Mouse (Mus musculus) hindbrain, postnatal 0 days (tissue): ENCODE data around the gene Pak4. TPM values are rescaled to one million over a fixed set of nuclear protein-coding genes. Genes with fewer than 3 reads are reported as not detected.
A peak's percentile ranks its signal among the peaks of the same experiment; 100 is the strongest.
"Not testable (repeated sequence)": the region's sequence is repeated elsewhere in the genome, so short reads cannot be mapped to it uniquely, and the experiment has no call there.

Source experiments
- ATAC-seq: fragments of 200-750 bp; cut with Nextera tagmentation; 2 replicates; pipeline ENCODE4 v1.8.0; 2017; ENCODE audit warnings: mild to moderate bottlenecking, moderate TSS enrichment, moderate library complexity
- DNase-seq: peaks from one replicate; pipeline ENCODE4 v3.0.0-alpha.2; 2015; ENCODE audit warnings: low spot score
- H3K27ac ChIP-seq: fragments of 300-500 bp; sonication (generic); 2 replicates; pipeline ENCODE4 v1.5.1; 2014; ENCODE audit warnings: mild to moderate bottlenecking
- H3K27me3 ChIP-seq: fragments of 300-500 bp; sonication (generic); 2 replicates; pipeline ENCODE4 v1.6.1; 2014; ENCODE audit warnings: low read length, mixed read lengths; ENCODE audit not compliant: insufficient read depth
- H3K36me3 ChIP-seq: fragments of 300-500 bp; sonication (generic); 2 replicates; pipeline ENCODE4 v1.6.1; 2014; ENCODE audit warnings: low read length, mixed read lengths; ENCODE audit not compliant: insufficient read depth
- H3K4me1 ChIP-seq: fragments of 300-500 bp; sonication (generic); 2 replicates; pipeline ENCODE4 v1.6.1; 2014; ENCODE audit warnings: antibody characterized with exemption, low read length, mixed read lengths; ENCODE audit not compliant: insufficient read depth
- H3K4me2 ChIP-seq: fragments of 300-500 bp; sonication (generic); 2 replicates; pipeline ENCODE4 v1.6.1; 2014; ENCODE audit warnings: low read depth, mild to moderate bottlenecking, low read length, moderate library complexity, mixed read lengths
- H3K4me3 ChIP-seq: fragments of 300-500 bp; sonication (generic); 2 replicates; pipeline ENCODE4 v1.5.1; 2014; ENCODE audit warnings: low read length
- H3K9ac ChIP-seq: fragments of 300-500 bp; sonication (generic); replicated peaks from 2 replicates; pipeline ENCODE4 v1.6.1; 2014; ENCODE audit warnings: mild to moderate bottlenecking, low read length, moderate library complexity, mixed read lengths
- H3K9me3 ChIP-seq: fragments of 300-500 bp; sonication (generic); 2 replicates; pipeline ENCODE4 v1.6.1; 2016; ENCODE audit warnings: low read length, mixed read lengths
- CTCF ChIP-seq: IDR thresholded peaks from 2 replicates; pipeline ENCODE4 v1.5.1; 2016; ENCODE audit warnings: antibody characterized with exemption, control low read depth, low read depth
- WGBS: fragments of 180-500 bp; shearing (Covaris S2); extraction: QIAGEN DNeasy Blood & Tissue Kit; methylation state at CpG from one replicate; pipeline ENCODE4 v1.1.7; 2014; 5-methylcytosine and 5-hydroxymethylcytosine counted together
- microRNA-seq, 2 experiments: library from miRNA; unstranded; fragments of <30 nt; microRNA quantifications; one replicate each; pipeline ENCODE4; 2016
- polyA plus RNA-seq: library from polyadenylated mRNA; unstranded; fragments of >200 nt; fragmentation: Nextera tagmentation; extraction: Ambion mirVana; gene quantifications from 2 replicates; pipeline ENCODE4 v1.2.1, GENCODE M21; 2015
- total RNA-seq: library from RNA; depleted of rRNA; stranded (reverse); fragments of >200 nt; gene quantifications from 2 replicates; pipeline ENCODE4 v1.2.3, GENCODE M21; 2014; rRNA removed

Gene Pak4
- total and polyA plus RNA-seq, 2 experiments from 2014 or later: 13.2 to 20.3 TPM

- Histone ChIP-seq H3K27me3 (no peaks in the 10 kb centered on the region), H3K36me3 (no peaks in the 10 kb centered on the region), H3K4me1 (no peaks in the 10 kb centered on the region), H3K9me3 (no peaks in the 10 kb centered on the region), H3K4me2 (no peak overlapping the region), H3K27ac (no peak overlapping the region), H3K4me3 (no peak overlapping the region), H3K9ac (no peak overlapping the region)
- peak; percentile 49; the same call in 1 of the 2 replicates for ATAC-seq
- peak; percentile 68 for DNase-seq
- TF ChIP-seq CTCF: peak; percentile 76
- 9% methylated on average over 19 of the region's 19 CpGs for WGBS
Measured at GRCm38 (mm10) chr7:28527922-28528719, 69.9 kb downstream of the Pak4 start.

- not testable (repeated sequence) for H3K27me3 ChIP-seq, H3K9me3 ChIP-seq, ATAC-seq, H3K4me2 ChIP-seq, H3K36me3 ChIP-seq, H3K27ac ChIP-seq, H3K4me3 ChIP-seq, DNase-seq, H3K4me1 ChIP-seq, H3K9ac ChIP-seq
- 69% methylated on average over 5 of the region's 6 CpGs for WGBS
Measured at GRCm38 (mm10) chr7:28522536-28522935, 75.4 kb downstream of the Pak4 start, which contains the start of gene Ifnl3. TSS of gene Ifnl3 (plus strand) at chr7:28522836.

GRCm38 (mm10) chr7:28511441-28511840, 86.5 kb downstream of the Pak4 start:
- TF ChIP-seq CTCF: no peak
- no peak overlapping the region for H3K4me3 ChIP-seq
- H3K4me2 ChIP-seq: no peak overlapping the region
- DNase-seq (no peak), ATAC-seq (no peak)
- no peaks in the 10 kb centered on the region for H3K27me3 ChIP-seq
- H3K36me3 ChIP-seq: no peaks in the 10 kb centered on the region
- WGBS: 68% methylated on average over 8 of the region's 8 CpGs
- no peak overlapping the region for H3K27ac ChIP-seq
- H3K4me1 ChIP-seq: no peaks in the 10 kb centered on the region
- no peaks in the 10 kb centered on the region for H3K9me3 ChIP-seq
- no peak overlapping the region for H3K9ac ChIP-seq

- DNase-seq, H3K4me1 ChIP-seq, H3K27ac ChIP-seq, H3K9ac ChIP-seq, H3K27me3 ChIP-seq, H3K36me3 ChIP-seq, H3K9me3 ChIP-seq, ATAC-seq, H3K4me2 ChIP-seq, H3K4me3 ChIP-seq: not testable (repeated sequence)
- WGBS: 62% methylated on average over 8 of the region's 8 CpGs
Measured at GRCm38 (mm10) chr7:28510405-28510974, 87.5 kb downstream of the Pak4 start, which contains the start of gene Ifnl2. TSS of gene Ifnl2 (minus strand) at chr7:28510455.

DNA sequence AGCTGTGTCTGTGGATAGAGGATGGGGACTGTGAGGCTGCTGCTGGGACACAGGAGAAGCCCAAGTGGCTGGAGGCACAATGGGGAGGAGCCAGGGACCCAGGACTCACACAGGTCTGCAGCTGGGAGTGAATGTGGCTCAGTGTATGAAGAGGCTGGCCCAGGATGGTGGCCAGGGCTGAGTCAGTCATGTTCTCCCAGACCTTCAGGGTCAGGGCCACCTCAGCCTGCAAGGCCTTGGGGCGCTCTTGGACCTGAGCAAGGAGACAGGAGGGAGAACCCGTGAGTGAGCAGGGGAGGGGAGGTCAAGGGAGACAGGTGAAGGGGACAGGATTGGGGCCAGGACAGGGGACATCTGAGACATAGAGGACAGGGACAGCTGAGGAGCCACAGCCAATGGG, 88.9 kb downstream of the Pak4 start:
- not testable (repeated sequence) for ATAC-seq, H3K4me2 ChIP-seq, H3K27me3 ChIP-seq, H3K27ac ChIP-seq, H3K4me1 ChIP-seq, H3K9me3 ChIP-seq, H3K36me3 ChIP-seq, DNase-seq, H3K9ac ChIP-seq, H3K4me3 ChIP-seq
- WGBS: no CpG with 5 or more reads among the region's 2 CpGs

Small RNA genes lying within 50 kb of the gene (microRNA-seq; reads per million reads assigned to microRNA genes)
- gene Mir7049: 0.36 to 1.2 reads per million in 2 experiments

Other genes starting within 250 kb of the Pak4 start
- 97.7 and 154 TPM in 2 replicates for gene Rps16, start 247.5 kb downstream of the Pak4 start, total RNA-seq
- gene Rps16, start 247.5 kb downstream of the Pak4 start, polyA plus RNA-seq: 539 and 575 TPM in 2 replicates
- 18.6 and 20.6 TPM in 2 replicates for gene Plekhg2, start 225.6 kb downstream of the Pak4 start, total RNA-seq
- gene Plekhg2, start 225.6 kb downstream of the Pak4 start, polyA plus RNA-seq: 9.1 and 10.0 TPM in 2 replicates
- 2.1 and 3.9 TPM in 2 replicates for gene Zfp36, start 217.9 kb downstream of the Pak4 start, total RNA-seq
- gene Zfp36, start 217.9 kb downstream of the Pak4 start, polyA plus RNA-seq: 3.0 and 3.4 TPM in 2 replicates
- gene Med29, start 205.5 kb downstream of the Pak4 start, total RNA-seq: 33.6 and 39.5 TPM in 2 replicates
- 42.1 and 42.9 TPM in 2 replicates for gene Med29, start 205.5 kb downstream of the Pak4 start, polyA plus RNA-seq
- 56.7 and 67.6 TPM in 2 replicates for gene Paf1, start 205.2 kb downstream of the Pak4 start, total RNA-seq
- 83.0 and 84.1 TPM in 2 replicates for gene Paf1, start 205.2 kb downstream of the Pak4 start, polyA plus RNA-seq
- 0.16 and 2.9 TPM in 2 replicates for gene Gmfg, start 160.7 kb downstream of the Pak4 start, total RNA-seq
- 5.5 and 6.2 TPM in 2 replicates for gene Gmfg, start 160.7 kb downstream of the Pak4 start, polyA plus RNA-seq
- 140 and 160 TPM in 2 replicates for gene Lrfn1, start 146.2 kb downstream of the Pak4 start, total RNA-seq
- gene Lrfn1, start 146.2 kb downstream of the Pak4 start, polyA plus RNA-seq: 15.5 and 18.0 TPM in 2 replicates
- not detected in 2 replicates for gene Ifnl2, start 87.7 kb downstream of the Pak4 start, total RNA-seq
- not detected in 2 replicates for gene Ifnl2, start 87.7 kb downstream of the Pak4 start, polyA plus RNA-seq
- not detected in 2 replicates for gene Ifnl3, start 75.3 kb downstream of the Pak4 start, total RNA-seq
- gene Ifnl3, start 75.3 kb downstream of the Pak4 start, polyA plus RNA-seq: not detected in 2 replicates
- gene Sycn, start 57.3 kb downstream of the Pak4 start, total RNA-seq: not detected in 2 replicates
- gene Sycn, start 57.3 kb downstream of the Pak4 start, polyA plus RNA-seq: not detected in 2 replicates
- gene Nccrp1, start 50.9 kb downstream of the Pak4 start, total RNA-seq: not detected in 2 replicates
- 0.34 TPM in 2 replicates for gene Nccrp1, start 50.9 kb downstream of the Pak4 start, polyA plus RNA-seq
- 58.8 and 60.5 TPM in 2 replicates for gene Samd4b, start within 50 bp of the Pak4 start, total RNA-seq
- gene Samd4b, start within 50 bp of the Pak4 start, polyA plus RNA-seq: 17.7 and 19.7 TPM in 2 replicates
- 0.25 and 1.2 TPM in 2 replicates for gene Acp7, start 33.1 kb upstream of the Pak4 start, total RNA-seq
- gene Acp7, start 33.1 kb upstream of the Pak4 start, polyA plus RNA-seq: 0.28 and 0.56 TPM in 2 replicates
- 5.0 and 6.1 TPM in 2 replicates for gene Fbxo27, start 94.7 kb upstream of the Pak4 start, total RNA-seq
- 9.0 and 10.2 TPM in 2 replicates for gene Fbxo27, start 94.7 kb upstream of the Pak4 start, polyA plus RNA-seq
- gene Fbxo17, start 118.6 kb upstream of the Pak4 start, total RNA-seq: 3.7 and 5.0 TPM in 2 replicates
- 6.5 and 7.7 TPM in 2 replicates for gene Fbxo17, start 118.6 kb upstream of the Pak4 start, polyA plus RNA-seq
- gene Mrps12, start 143.6 kb upstream of the Pak4 start, total RNA-seq: 66.4 and 90.3 TPM in 2 replicates
- 110 and 111 TPM in 2 replicates for gene Mrps12, start 143.6 kb upstream of the Pak4 start, polyA plus RNA-seq
- 17.3 and 17.9 TPM in 2 replicates for gene Sars2, start 143.8 kb upstream of the Pak4 start, total RNA-seq
- 18.9 and 20.2 TPM in 2 replicates for gene Sars2, start 143.8 kb upstream of the Pak4 start, polyA plus RNA-seq
- gene Ccer2, start 158.0 kb upstream of the Pak4 start, total RNA-seq: not detected in 2 replicates
- gene Ccer2, start 158.0 kb upstream of the Pak4 start, polyA plus RNA-seq: 1.4 and 1.9 TPM in 2 replicates
- 92.6 and 95.5 TPM in 2 replicates for gene Sirt2, start 168.6 kb upstream of the Pak4 start, total RNA-seq
- gene Sirt2, start 168.6 kb upstream of the Pak4 start, polyA plus RNA-seq: 147 and 160 TPM in 2 replicates
- 18.2 and 22.7 TPM in 2 replicates for gene Nfkbib, start 169.3 kb upstream of the Pak4 start, total RNA-seq
- gene Nfkbib, start 169.3 kb upstream of the Pak4 start, polyA plus RNA-seq: 59.7 and 67.9 TPM in 2 replicates
- gene Rinl, start 190.8 kb upstream of the Pak4 start, total RNA-seq: 1.2 TPM in 2 replicates
- gene Rinl, start 190.8 kb upstream of the Pak4 start, polyA plus RNA-seq: 1.4 and 2.0 TPM in 2 replicates
- 233 and 275 TPM in 2 replicates for gene Hnrnpl, start 210.4 kb upstream of the Pak4 start, total RNA-seq
- gene Hnrnpl, start 210.4 kb upstream of the Pak4 start, polyA plus RNA-seq: 179 and 191 TPM in 2 replicates
- 95.5 and 131 TPM in 2 replicates for gene Ech1, start 227.0 kb upstream of the Pak4 start, total RNA-seq
- 122 and 127 TPM in 2 replicates for gene Ech1, start 227.0 kb upstream of the Pak4 start, polyA plus RNA-seq
- 0.47 and 8.4 TPM in 2 replicates for gene Lgals4, start 235.7 kb upstream of the Pak4 start, total RNA-seq
- gene Lgals4, start 235.7 kb upstream of the Pak4 start, polyA plus RNA-seq: 5.0 and 5.8 TPM in 2 replicates